Mouse (Mus musculus) heart, postnatal 25 days (tissue): Measurements from ENCODE around the gene Mettl13. TPM values are rescaled to one million over a fixed set of nuclear protein-coding genes. Genes with fewer than 3 reads are reported as not detected.

Source experiments
- DNase-seq: peaks from one replicate; pipeline ENCODE4 v3.0.0; 2022; ENCODE audit warnings: low spot score
- intact Hi-C: fragments of 180-260 bp; cut with DNase I; formaldehyde crosslinking; loops from one replicate; pipeline ENCODE4 v1.15.1; 2025
- total RNA-seq, 2 experiments: library from RNA; stranded (reverse); gene quantifications; 2 replicates each; pipeline ENCODE4 v1.2.3; 2021

Gene Mettl13
- total RNA-seq, 2 experiments from 2014 or later, result 4.1 to 5.7 TPM

DNA sequence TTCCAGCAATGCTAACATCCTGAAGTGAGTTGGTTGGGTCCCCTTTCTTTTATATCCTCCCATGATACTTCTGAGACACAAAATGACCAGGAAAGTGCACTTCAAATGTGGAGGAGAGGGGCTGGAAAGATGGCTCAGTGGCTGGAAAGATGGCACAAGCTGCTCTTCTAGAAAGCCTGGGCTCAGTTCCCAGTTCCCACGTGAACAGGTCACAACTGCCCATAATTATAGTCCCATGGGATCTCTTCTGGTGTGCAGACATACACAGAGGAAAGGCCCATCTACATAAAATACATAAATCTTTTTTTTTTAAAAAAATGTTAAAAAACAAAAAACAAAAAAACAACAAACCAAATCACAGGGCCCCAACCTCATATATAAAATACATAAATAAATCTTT lies 5.1 kb downstream of the Mettl13 start:
- intact Hi-C loops, result loop anchor here (10.0 kb wide), 1 partner anchor 1382 kb away; the partner anchor contains the start of gene Scyl3
- no peak for DNase-seq

DNA sequence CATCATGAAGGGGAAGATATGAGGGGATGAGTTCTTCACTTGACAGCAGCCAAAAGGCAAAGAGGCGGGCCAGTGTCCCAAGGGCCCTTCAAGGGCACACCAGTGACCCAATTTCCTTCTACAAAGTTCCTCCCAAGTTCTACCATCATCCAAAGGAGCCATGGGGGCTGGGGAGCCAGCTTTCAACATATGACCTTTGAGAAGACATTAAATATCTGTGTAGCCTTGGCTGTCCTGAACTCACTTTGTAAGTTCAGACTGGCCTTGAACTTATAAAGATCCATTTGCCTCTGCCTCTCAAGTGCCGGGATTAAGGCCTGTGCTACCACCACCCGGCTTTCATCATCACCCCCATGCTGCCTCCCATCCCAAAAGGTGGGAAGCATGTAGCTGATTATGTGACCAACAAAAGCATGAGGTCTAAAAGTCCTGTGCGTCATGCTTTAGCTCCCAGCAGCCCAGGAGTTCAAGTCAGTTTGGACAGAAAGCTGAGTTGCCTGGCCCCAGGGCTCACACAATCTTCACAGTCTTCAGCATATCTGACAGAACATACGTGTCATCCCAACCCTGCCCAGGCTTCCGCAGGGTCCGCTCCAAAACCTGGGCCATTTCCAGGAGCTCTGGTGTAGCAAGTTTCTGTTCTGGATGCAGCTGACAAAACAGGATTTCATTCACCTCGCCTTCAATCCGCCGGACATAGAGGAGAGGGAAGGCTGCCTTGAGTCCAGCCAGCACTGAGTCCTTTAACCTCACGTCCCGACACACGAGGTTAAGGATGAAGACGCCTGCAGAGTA lies 14.4 kb downstream of the Mettl13 start:
- intact Hi-C loops, result loop anchor here (10.0 kb wide), 1 partner anchor 179 kb away; no protein-coding TSS in a partner anchor
- DNase-seq, result no peak

DNA sequence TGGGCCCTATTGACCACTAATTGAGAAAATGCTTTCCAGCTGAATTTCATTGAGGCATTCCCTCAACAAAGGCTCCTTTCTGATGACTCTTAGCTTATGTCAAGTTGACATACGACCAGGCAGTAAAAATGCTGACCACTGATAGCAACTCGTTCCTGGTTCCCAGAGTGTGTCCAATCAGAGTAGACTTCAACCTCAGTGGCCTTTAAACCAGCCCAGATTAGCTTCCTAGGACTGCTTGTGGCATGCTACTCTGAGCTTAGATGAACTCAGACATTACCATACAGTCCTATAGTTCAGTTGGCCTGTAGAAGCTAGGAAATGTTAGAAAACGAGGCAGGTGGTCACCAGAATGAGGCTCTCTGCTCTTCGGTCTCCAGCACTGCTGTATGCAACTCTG lies 16.0 kb downstream of the Mettl13 start:
- intact Hi-C loops, result loop anchor here (10.0 kb wide), 1 partner anchor 178 kb away; no protein-coding TSS in a partner anchor
- DNase-seq, result no peak

DNA sequence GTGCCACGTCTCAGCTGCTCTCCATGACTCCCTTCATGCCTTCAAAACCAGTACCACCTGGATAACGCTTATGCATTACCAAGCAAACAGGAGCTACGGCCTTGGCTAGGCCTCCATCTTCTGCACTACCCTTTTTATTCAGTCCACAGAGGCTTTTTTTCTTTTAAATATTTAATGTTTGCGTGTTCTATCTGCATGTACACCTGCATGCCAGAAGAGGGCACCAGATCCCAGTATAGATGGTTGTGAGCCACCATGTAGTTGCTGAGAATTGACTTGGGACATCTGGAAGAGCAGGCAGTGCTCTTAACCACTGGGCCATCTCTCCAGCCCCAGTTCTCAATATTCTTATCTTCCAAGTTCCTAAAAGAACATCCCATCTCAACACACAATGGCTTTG lies 16.8 kb downstream of the Mettl13 start:
- intact Hi-C loops, result loop anchor here (10.0 kb wide), 1 partner anchor 177 kb away; no protein-coding TSS in a partner anchor
- no peak for DNase-seq

GRCm38 (mm10) chr1:162530666-162531065 lies 17.7 kb downstream of the Mettl13 start:
- DNase-seq, result no peak
- intact Hi-C loops, result loop anchor here (10.0 kb wide), 1 partner anchor 176 kb away; no protein-coding TSS in a partner anchor

- no peak for DNase-seq
- intact Hi-C loops, result loop anchor here (10.0 kb wide), 1 partner anchor 175 kb away; no protein-coding TSS in a partner anchor
Measured at GRCm38 (mm10) chr1:162529651-162530050, 18.7 kb downstream of the Mettl13 start.

DNA sequence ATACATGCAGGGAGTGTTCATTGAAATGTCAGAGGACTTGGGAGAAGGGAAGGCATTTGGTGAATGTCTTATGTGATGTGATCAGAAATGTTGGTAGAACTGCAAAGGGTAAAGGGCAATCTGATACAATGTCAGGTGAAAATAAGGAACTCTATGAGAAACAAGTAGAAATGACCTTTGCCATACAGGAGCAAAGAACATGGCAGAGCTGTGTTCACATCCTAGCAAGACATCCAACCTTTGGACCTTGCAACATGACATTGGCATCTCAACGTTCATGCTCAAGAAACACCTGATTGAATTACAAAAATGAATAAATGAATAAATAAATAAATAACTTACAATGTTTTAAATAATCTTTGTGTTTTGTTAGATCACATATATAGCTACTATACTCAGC lies 33.2 kb downstream of the Mettl13 start:
- no peak for DNase-seq
- intact Hi-C loops, result no loop called here

GRCm38 (mm10) chr1:162510013-162510356 lies 38.4 kb downstream of the Mettl13 start:
- no peak for DNase-seq
- intact Hi-C loops, result no loop called here

GRCm38 (mm10) chr1:162509329-162510012 lies 38.9 kb downstream of the Mettl13 start:
- DNase-seq, result peak; percentile 42
- intact Hi-C loops, result no loop called here

DNA sequence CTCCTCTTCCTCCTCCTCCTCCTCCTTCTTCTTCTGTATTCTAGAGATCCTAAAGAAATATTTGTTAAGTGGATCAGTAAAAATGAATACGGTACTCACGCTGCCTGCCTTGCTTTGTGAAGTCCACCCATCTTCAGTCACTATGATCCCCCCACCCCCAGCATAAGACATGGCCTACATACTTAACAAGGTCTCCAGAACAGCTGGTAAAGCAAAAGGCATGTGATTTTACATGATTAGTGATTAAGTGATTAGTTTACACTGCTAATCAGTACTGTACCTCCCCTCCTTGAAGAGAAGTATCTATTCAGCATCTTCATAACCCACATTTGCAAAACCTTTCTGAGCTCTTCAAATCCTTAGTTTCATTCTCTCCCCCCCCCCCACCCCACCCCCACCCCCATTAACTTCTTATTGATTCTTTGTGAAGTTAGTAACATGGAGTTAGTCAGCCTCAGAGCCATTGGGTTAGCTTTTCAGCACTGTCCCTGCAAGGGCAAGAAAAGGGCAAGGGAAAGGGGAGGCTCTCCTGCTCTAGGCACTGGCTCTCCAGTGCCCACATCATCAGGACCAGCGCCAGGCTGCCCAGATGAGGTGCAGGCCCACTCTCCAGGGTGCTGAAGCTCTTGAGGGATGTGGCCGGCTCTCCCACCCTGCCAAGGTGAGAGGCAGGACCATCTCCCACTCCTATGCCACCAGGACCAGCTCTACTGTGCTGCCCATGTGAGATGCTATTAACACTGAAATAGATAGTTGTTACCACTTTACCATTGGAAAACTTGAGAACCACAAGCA lies 39.9 kb downstream of the Mettl13 start:
- DNase-seq, result no peak
- intact Hi-C loops, result no loop called here

GRCm38 (mm10) chr1:162506516-162506915 lies 41.8 kb downstream of the Mettl13 start:
- DNase-seq, result no peak
- intact Hi-C loops, result no loop called here

GRCm38 (mm10) chr1:162505649-162506048 lies 42.7 kb downstream of the Mettl13 start:
- intact Hi-C loops, result loop anchor here (2.0 kb wide), 1 partner anchor 25 kb away; no protein-coding TSS in a partner anchor
- DNase-seq, result no peak

Other genes with a start within 250 kb of the Mettl13 start
- 1 to 10 TPM; 4.7 to 7.4 TPM for gene Dnm3, start 70.5 kb downstream of the Mettl13 start, total RNA-seq
- gene Vamp4, start 22.0 kb upstream of the Mettl13 start, total RNA-seq, result 10 to 100 TPM; 19.9 to 24.0 TPM
- 1 to 10 TPM; 2.3 TPM for gene Myoc, start 90.6 kb upstream of the Mettl13 start, total RNA-seq
- gene Myocos, start 109.7 kb upstream of the Mettl13 start, total RNA-seq, result not detected
- 10 to 100 TPM; 74.4 to 83.8 TPM for gene Prrc2c, start 192.0 kb upstream of the Mettl13 start, total RNA-seq